ENCODE assay signal across 10 mouse cellular contexts in genomic region chr2:165899474-165899873, GRCm38 (mm10). TPM values are rescaled to one million over a fixed set of nuclear protein-coding genes. Genes with fewer than 3 reads are reported as not detected.
A peak's percentile ranks its signal among the peaks of the same experiment; 100 is the strongest.
DNase-seq lines count a peak whose midpoint lies in the region; ATAC-seq and TF ChIP-seq lines count a peak whose summit lies in the region.
"Had no signal": no experiment of that assay in that cellular context is flagged by ENCODE, and none has a peak within 500 bp of the region (broad histone marks: within the 10 kb centered on the region; RNA-seq: fewer than 3 reads in every experiment).

No protein-coding gene starts in this region.

- peaks cover 22% of the 10 kb centered on the region for H3K4me1 ChIP-seq in intestine, embryonic 14.5 days (replicated peaks; ENCODE audit: control insufficient read depth, insufficient read depth, low read length)
- H3K4me1 ChIP-seq in intestine, embryonic 15.5 days (replicated peaks), result peaks cover 26% of the 10 kb centered on the region
- H3K4me1 ChIP-seq in E14TG2a.4 (replicated peaks; ENCODE audit: low read depth, low read length), result peaks cover 78% of the 10 kb centered on the region
- H3K4me1 ChIP-seq in limb, embryonic 10.5 days, result peaks cover 58% of the 10 kb centered on the region

- no peaks in the 10 kb centered on the region for H3K9me3 ChIP-seq in intestine, embryonic 14.5 days (ENCODE audit: control insufficient read depth, low read length)
- no peaks in the 10 kb centered on the region for H3K9me3 ChIP-seq in intestine, embryonic 15.5 days
- no peaks in the 10 kb centered on the region for H3K9me3 ChIP-seq in E14TG2a.4 (ENCODE audit: low read length)
- H3K9me3 ChIP-seq in limb, embryonic 10.5 days (replicated peaks), result no peaks in the 10 kb centered on the region
- H3K9me3 ChIP-seq: midbrain, embryonic 12.5 days had no signal

- H3K9ac ChIP-seq in intestine, embryonic 14.5 days (ENCODE audit: low read length), result no peak overlapping the region
- H3K9ac ChIP-seq in intestine, embryonic 15.5 days, result no peak overlapping the region
- H3K9ac ChIP-seq: midbrain, embryonic 12.5 days had no signal

- H3K27ac ChIP-seq in intestine, embryonic 14.5 days (ENCODE audit: low read depth), result peak overlapping the region; percentile 67
- no peak overlapping the region for H3K27ac ChIP-seq in intestine, embryonic 15.5 days
- H3K27ac ChIP-seq in limb, embryonic 10.5 days, result peak overlapping the region; percentile 92

- no peak overlapping the region for H3K4me2 ChIP-seq in intestine, embryonic 14.5 days (ENCODE audit: low read length)
- H3K4me2 ChIP-seq in intestine, embryonic 15.5 days (replicated peaks), result no peak overlapping the region

- H3K27me3 ChIP-seq in intestine, embryonic 14.5 days (replicated peaks; ENCODE audit: control insufficient read depth, insufficient read depth, low read length), result no peaks in the 10 kb centered on the region
- no peaks in the 10 kb centered on the region for H3K27me3 ChIP-seq in intestine, embryonic 15.5 days (replicated peaks)
- peaks cover 22% of the 10 kb centered on the region for H3K27me3 ChIP-seq in E14TG2a.4 (ENCODE audit: insufficient read depth, low read length)
- H3K27me3 ChIP-seq in limb, embryonic 10.5 days (ENCODE audit: low read depth, poor library complexity, severe bottlenecking), result no peaks in the 10 kb centered on the region

- 57% methylated on average over 6 of the region's 6 CpGs for WGBS in intestine, embryonic 14.5 days
- WGBS in intestine, embryonic 15.5 days, result 53% methylated on average over 6 of the region's 6 CpGs
- WGBS in limb, embryonic 10.5 days, result 26% methylated on average over 6 of the region's 6 CpGs

- peak; percentile 57 for TF ChIP-seq CTCF in E14TG2a.4 (conservative IDR thresholded peaks at IDR 0.05; ENCODE audit: low read length)

- no peak for ATAC-seq in intestine, embryonic 14.5 days (replicated peaks; ENCODE audit: low FRiP score, low TSS enrichment, low read depth)
- no peak for ATAC-seq in intestine, embryonic 15.5 days

- DNase-seq in intestine, embryonic 14.5 days (ENCODE audit: low spot score), result no peak
- peak; percentile 76 for DNase-seq in R1 (ENCODE audit: low read depth, low spot score)
- no peak for DNase-seq in limb, embryonic 10.5 days (ENCODE audit: low spot score)
- DNase-seq in spleen, adult 18-20 months, result no peak
- no peak for DNase-seq in spleen, adult 12 weeks (ENCODE audit: low spot score)
- DNase-seq in gastrocnemius, adult 18-20 months (ENCODE audit: low spot score), result no peak
- DNase-seq: layer of hippocampus, postnatal 36 days had no signal

- no peak overlapping the region for H3K4me3 ChIP-seq in intestine, embryonic 14.5 days (ENCODE audit: low read depth, low read length)
- no peak overlapping the region for H3K4me3 ChIP-seq in intestine, embryonic 15.5 days (replicated peaks)
- H3K4me3 ChIP-seq in E14TG2a.4 (replicated peaks; ENCODE audit: low read length), result peak overlapping the region; percentile 80
- H3K4me3 ChIP-seq in limb, embryonic 10.5 days, result no peak overlapping the region
- H3K4me3 ChIP-seq: midbrain, embryonic 12.5 days had no signal

- H3K36me3 ChIP-seq in intestine, embryonic 14.5 days (ENCODE audit: control insufficient read depth, insufficient read depth, low read length), result no peaks in the 10 kb centered on the region
- no peaks in the 10 kb centered on the region for H3K36me3 ChIP-seq in intestine, embryonic 15.5 days
- peaks cover 7% of the 10 kb centered on the region; the same call in 1 of the 2 replicates for H3K36me3 ChIP-seq in E14TG2a.4 (ENCODE audit: insufficient read depth, low read length)
- H3K36me3 ChIP-seq in limb, embryonic 10.5 days, result no peaks in the 10 kb centered on the region
- H3K36me3 ChIP-seq: midbrain, embryonic 12.5 days had no signal

RNA-seq across cellular contexts. Expression of gene Zmynd8, which starts 0.7 kb away (rescaled TPM):
- polyA plus RNA-seq in intestine, embryonic 14.5 days (2014; fragmentation: Nextera tagmentation; extraction: Ambion mirVana), result 49.2 and 53.6 TPM in 2 replicates
- polyA plus RNA-seq in intestine, embryonic 15.5 days (2015; fragmentation: Nextera tagmentation; extraction: Ambion mirVana), result 64.7 and 66.2 TPM in 2 replicates
- 59.3 and 59.5 TPM in 2 replicates for polyA plus RNA-seq in limb, embryonic 10.5 days (2016; fragmentation: Nextera tagmentation; extraction: Ambion mirVana)
- total RNA-seq in gastrocnemius, adult 18-20 months (2021), result 10 to 100 TPM; 16.4 to 17.2 TPM
